Mouse (Mus musculus): Measurements from ENCODE around the gene Pld5.

Gene Pld5

GRCm38 (mm10) chr1:175943168-175943567 lies 331.9 kb downstream of the Pld5 start:
- DNase-seq: no peak

GRCm38 (mm10) chr1:175938731-175939130 lies 336.4 kb downstream of the Pld5 start:
- DNase-seq: no peak

- DNase-seq: peak; percentile 92
These were observed 338.8 kb downstream of the Pld5 start for GRCm38 (mm10) chr1:175936282-175936737.

- DNase-seq: no peak
These were observed 343.7 kb downstream of the Pld5 start for GRCm38 (mm10) chr1:175931391-175931790.

- peak; percentile 76 for DNase-seq
These were observed 351.0 kb downstream of the Pld5 start for GRCm38 (mm10) chr1:175923848-175924787.

- DNase-seq: no peak
These were observed 354.0 kb downstream of the Pld5 start for GRCm38 (mm10) chr1:175921091-175921490.

- no peak for DNase-seq
These were observed 355.1 kb downstream of the Pld5 start, which contains the start of gene Gm38100 for GRCm38 (mm10) chr1:175920029-175920428. TSS of gene Gm38100 (plus strand) at chr1:175920329.

- no peak for DNase-seq
These were observed 361.3 kb downstream of the Pld5 start for GRCm38 (mm10) chr1:175913728-175914303.
